Mouse (Mus musculus): ENCODE results near the gene Tspan4.

GRCm38 (mm10) chr7:141432741-141433516, 42.1 kb upstream of the Tspan4 start:
- TF ChIP-seq CTCF (conservative IDR thresholded peaks at IDR 0.05; ENCODE audit: low read length) (no peak), POU5F1 (IDR thresholded peaks at IDR 0.05; ENCODE audit: borderline replicate concordance, low read length) (no peak)

All from E14TG2a.4 (cell line).